Mouse (Mus musculus) 416B (cell line): ENCODE measurements around the gene Hoxa10.

Experiments
- DNase-seq: peaks from one replicate; pipeline ENCODE4 v3.0.0; 2011; ENCODE audit warnings: low read depth

Hoxa10 gene

GRCm38 (mm10) chr6:52217459-52217768 lies 23.2 kb downstream of the Hoxa10 start:
- no peak for DNase-seq

- no peak for DNase-seq
Observed at GRCm38 (mm10) chr6:52216691-52217458, 23.8 kb downstream of the Hoxa10 start.

- DNase-seq: no peak
Observed at GRCm38 (mm10) chr6:52215771-52216535, 24.7 kb downstream of the Hoxa10 start.

GRCm38 (mm10) chr6:52215070-52215469 lies 25.6 kb downstream of the Hoxa10 start:
- no peak for DNase-seq

- peak; percentile 13 for DNase-seq
Observed at GRCm38 (mm10) chr6:52214271-52214670, 26.4 kb downstream of the Hoxa10 start.

GRCm38 (mm10) chr6:52213119-52213986 lies 27.3 kb downstream of the Hoxa10 start, which contains the start of the genes Hoxa3 and Gm28308:
Gene Hoxa3, minus strand, starts transcription at chr6:52213336.
Gene Gm28308, minus strand, starts transcription at chr6:52213339.
- no peak for DNase-seq

GRCm38 (mm10) chr6:52212556-52213118 lies 28.0 kb downstream of the Hoxa10 start:
- DNase-seq: no peak

GRCm38 (mm10) chr6:52211961-52212360 lies 28.7 kb downstream of the Hoxa10 start:
- DNase-seq: no peak

GRCm38 (mm10) chr6:52211170-52211935 lies 29.3 kb downstream of the Hoxa10 start:
- DNase-seq: peak; percentile 53

- no peak for DNase-seq
Observed at GRCm38 (mm10) chr6:52209685-52210046, 31.0 kb downstream of the Hoxa10 start.

- no peak for DNase-seq
Observed at GRCm38 (mm10) chr6:52208868-52209684, 31.6 kb downstream of the Hoxa10 start.

- DNase-seq: no peak
Observed at GRCm38 (mm10) chr6:52208072-52208867, 32.4 kb downstream of the Hoxa10 start, which contains the start of gene Hoxa6. Gene Hoxa6, minus strand, starts transcription at chr6:52208722.

GRCm38 (mm10) chr6:52207684-52207976 lies 33.0 kb downstream of the Hoxa10 start:
- no peak for DNase-seq

GRCm38 (mm10) chr6:52206882-52207683 lies 33.6 kb downstream of the Hoxa10 start:
- no peak for DNase-seq

- DNase-seq: no peak
Observed at GRCm38 (mm10) chr6:52205638-52206621, 34.7 kb downstream of the Hoxa10 start.

GRCm38 (mm10) chr6:52205221-52205620 lies 35.4 kb downstream of the Hoxa10 start:
- DNase-seq: no peak

GRCm38 (mm10) chr6:52204050-52204752 lies 36.5 kb downstream of the Hoxa10 start, which contains the start of gene Hoxa5:
Gene Hoxa5, minus strand, starts transcription at chr6:52204587.
- no peak for DNase-seq
